Mouse (Mus musculus) MEL (cell line): ENCODE data around the gene Cdh4. TPM values are rescaled to one million over a fixed set of nuclear protein-coding genes. Genes with fewer than 3 reads are reported as not detected.

Source experiments
- DNase-seq: peaks from one replicate; pipeline ENCODE4 v3.0.0; 2011; ENCODE audit warnings: low read depth, low spot score
- H3K27ac ChIP-seq: 2 replicates; pipeline ENCODE4 v1.5.1; 2012; ENCODE audit warnings: low read depth, mild to moderate bottlenecking, control low read depth, low read length, moderate library complexity; ENCODE audit not compliant: control insufficient read depth
- H3K27me3 ChIP-seq, 2 experiments: fragments of 150-350 bp in 1 of 2; sonication (generic) in 1 of 2; 2 replicates each; pipeline ENCODE4 v1.6.1; 2012; ENCODE audit warnings: low read length in 2 of 2, mild to moderate bottlenecking in 2 of 2, improper control_type of control experiment in 1 of 2, moderate library complexity in 1 of 2; ENCODE audit not compliant: insufficient read depth in 2 of 2, control insufficient read depth in 1 of 2
- H3K36me3 ChIP-seq, 2 experiments: 2 replicates each; pipeline ENCODE4 v1.6.1; 2012 to 2014; ENCODE audit warnings: low read length in 2 of 2, improper control_type of control experiment in 1 of 2, inconsistent platforms in 1 of 2, mild to moderate bottlenecking in 1 of 2; ENCODE audit not compliant: insufficient read depth in 2 of 2, control insufficient read depth in 1 of 2
- H3K4me1 ChIP-seq, 2 experiments: fragments of 150-350 bp in 1 of 2; sonication (generic) in 1 of 2; 2 replicates each; pipeline ENCODE4 v1.6.1; 2012; ENCODE audit warnings: low read length in 2 of 2, improper control_type of control experiment in 1 of 2, mild to moderate bottlenecking in 1 of 2; ENCODE audit not compliant: insufficient read depth in 2 of 2, control insufficient read depth in 1 of 2
- H3K4me3 ChIP-seq, 2 experiments: fragments of 150-350 bp in 1 of 2; sonication (generic) in 1 of 2; 2 replicates each; pipeline ENCODE4 v1.5.1; 2012; ENCODE audit warnings: low read depth in 2 of 2, low read length in 2 of 2, mild to moderate bottlenecking in 2 of 2, moderate library complexity in 2 of 2, control low read depth in 1 of 2, improper control_type of control experiment in 1 of 2; ENCODE audit not compliant: control insufficient read depth in 1 of 2, insufficient read depth in 1 of 2
- H3K79me2 ChIP-seq: 2 replicates; pipeline ENCODE4 v1.6.1; 2012; ENCODE audit warnings: mild to moderate bottlenecking, low read length, moderate library complexity; ENCODE audit not compliant: control insufficient read depth, poor library complexity, insufficient read depth
- H3K9ac ChIP-seq: 2 replicates; pipeline ENCODE4 v1.6.1; 2012; ENCODE audit warnings: low read depth, mild to moderate bottlenecking, control low read depth, low read length, moderate library complexity; ENCODE audit not compliant: control insufficient read depth, poor library complexity, severe bottlenecking
- H3K9me3 ChIP-seq: fragments of 150-350 bp; sonication (generic); replicated peaks from 2 replicates; pipeline ENCODE4 v1.6.1; 2012; ENCODE audit warnings: mild to moderate bottlenecking, low read length, improper control_type of control experiment, moderate library complexity; ENCODE audit not compliant: insufficient read depth
- BHLHE40 ChIP-seq: IDR thresholded peaks from 2 replicates; pipeline ENCODE4 v1.6.1; 2012; ENCODE audit warnings: low read depth, mild to moderate bottlenecking, inconsistent platforms, low read length, improper control_type of control experiment, borderline replicate concordance
- CHD2 ChIP-seq: IDR thresholded peaks from 2 replicates; pipeline ENCODE4 v1.6.1; 2011; ENCODE audit warnings: low read length, improper control_type of control experiment
- ETS1 ChIP-seq: IDR thresholded peaks from 2 replicates; pipeline ENCODE4 v1.6.1; 2012; ENCODE audit warnings: low read depth, mild to moderate bottlenecking, inconsistent platforms, low read length, improper control_type of control experiment, moderate library complexity
- GATA1 ChIP-seq: IDR thresholded peaks from 2 replicates; pipeline ENCODE4 v1.6.1; 2011; ENCODE audit warnings: low read depth, low read length, improper control_type of control experiment
- HCFC1 ChIP-seq: IDR thresholded peaks from 2 replicates; pipeline ENCODE4 v1.6.1; 2012; ENCODE audit warnings: low read depth, mild to moderate bottlenecking, inconsistent platforms, low read length, improper control_type of control experiment, moderate library complexity
- MAFK ChIP-seq: IDR thresholded peaks from 2 replicates; pipeline ENCODE4 v1.6.1; 2011; ENCODE audit warnings: low read depth, mild to moderate bottlenecking, low read length, improper control_type of control experiment, borderline replicate concordance
- MEF2A ChIP-seq: IDR thresholded peaks from 2 replicates; pipeline ENCODE4 v1.6.1; 2014; ENCODE audit warnings: low read depth, mild to moderate bottlenecking, inconsistent platforms, low read length, improper control_type of control experiment; ENCODE audit not compliant: poor library complexity, insufficient replicate concordance, severe bottlenecking; ENCODE audit errors: extremely low read depth
- MXI1 ChIP-seq: IDR thresholded peaks from 2 replicates; pipeline ENCODE4 v1.6.1; 2011; ENCODE audit warnings: mild to moderate bottlenecking, low read depth, low read length, improper control_type of control experiment
- MYC ChIP-seq: IDR thresholded peaks from 2 replicates; pipeline ENCODE4 v1.6.1; 2011; ENCODE audit warnings: low read depth, mild to moderate bottlenecking, low read length, improper control_type of control experiment, moderate library complexity
- NRF1 ChIP-seq: IDR thresholded peaks from 2 replicates; pipeline ENCODE4 v1.6.1; 2014; ENCODE audit warnings: low read depth, mild to moderate bottlenecking, inconsistent platforms, low read length, improper control_type of control experiment, moderate library complexity; ENCODE audit not compliant: poor library complexity, insufficient read depth, severe bottlenecking
- POLR2A ChIP-seq, 2 experiments: IDR thresholded peaks; 2 replicates each; pipeline ENCODE4 v1.6.1; 2011 to 2012; ENCODE audit warnings: low read length in 2 of 2, mild to moderate bottlenecking in 2 of 2, control low read depth in 1 of 2, improper control_type of control experiment in 1 of 2, low read depth in 1 of 2, moderate library complexity in 1 of 2; ENCODE audit not compliant: control insufficient read depth in 1 of 2, insufficient read depth in 1 of 2, poor library complexity in 1 of 2
- RAD21 ChIP-seq: IDR thresholded peaks from 2 replicates; pipeline ENCODE4 v1.6.1; 2011; ENCODE audit warnings: mild to moderate bottlenecking, low read depth, low read length, improper control_type of control experiment
- RCOR1 ChIP-seq: IDR thresholded peaks from 2 replicates; pipeline ENCODE4 v1.6.1; 2012; ENCODE audit warnings: low read depth, mild to moderate bottlenecking, inconsistent platforms, low read length, improper control_type of control experiment
- UBTF ChIP-seq: IDR thresholded peaks from 2 replicates; pipeline ENCODE4 v1.6.1; 2012; ENCODE audit warnings: low read depth, mild to moderate bottlenecking, inconsistent platforms, low read length, improper control_type of control experiment, moderate library complexity, borderline replicate concordance; ENCODE audit not compliant: insufficient read depth
- USF2 ChIP-seq, 2 experiments: IDR thresholded peaks; 2 replicates each; pipeline ENCODE4 v1.6.1; 2011 to 2012; ENCODE audit warnings: improper control_type of control experiment in 2 of 2, low read length in 2 of 2, borderline replicate concordance in 1 of 2, inconsistent platforms in 1 of 2, low read depth in 1 of 2, mild to moderate bottlenecking in 1 of 2; ENCODE audit not compliant: insufficient read depth in 1 of 2
- ZC3H11A ChIP-seq: IDR thresholded peaks from 2 replicates; pipeline ENCODE4 v1.6.1; 2012; ENCODE audit warnings: low read depth, mild to moderate bottlenecking, inconsistent platforms, low read length, improper control_type of control experiment
- ZKSCAN1 ChIP-seq: IDR thresholded peaks from 2 replicates; pipeline ENCODE4 v1.6.1; 2012; ENCODE audit warnings: low read depth, mild to moderate bottlenecking, inconsistent platforms, low read length, improper control_type of control experiment, moderate library complexity
- ZMIZ1 ChIP-seq: IDR thresholded peaks from 2 replicates; pipeline ENCODE4 v1.6.1; 2012; ENCODE audit warnings: low read depth, mild to moderate bottlenecking, inconsistent platforms, low read length, improper control_type of control experiment, moderate library complexity
- ZNF384 ChIP-seq: IDR thresholded peaks from 2 replicates; pipeline ENCODE4 v1.6.1; 2012; ENCODE audit warnings: low read depth, mild to moderate bottlenecking, inconsistent platforms, low read length, improper control_type of control experiment
- polyA plus RNA-seq, 2 experiments: library from polyadenylated mRNA; stranded (reverse) in 1 of 2; unstranded in 1 of 2; fragments of >175 nt in 1 of 2; fragments of >200 nt in 1 of 2; gene quantifications; 2 replicates each; pipeline versions ENCODE4 v1.2.1 to v1.2.4; 2012; ENCODE audit warnings: low replicate concordance in 2 of 2, low read depth in 1 of 2; ENCODE audit not compliant: insufficient read length in 2 of 2, insufficient read depth in 1 of 2, missing spikeins in 1 of 2
- total RNA-seq: library from RNA; depleted of rRNA; stranded (reverse); fragments of 300-350 nt; gene quantifications from 2 replicates; pipeline ENCODE4 v1.2.3, GENCODE M21; 2012

Gene Cdh4
- total and polyA plus RNA-seq, 3 experiments: not detected

- no peaks in the 10 kb centered on the region for H3K4me1 ChIP-seq
- no peak overlapping the region for H3K4me3 ChIP-seq
- DNase-seq: no peak
- H3K9me3 ChIP-seq: no peaks in the 10 kb centered on the region
- H3K27me3 ChIP-seq: no peaks in the 10 kb centered on the region
- H3K79me2 ChIP-seq: no peaks in the 10 kb centered on the region
- no peak overlapping the region for H3K27ac ChIP-seq
- H3K9ac ChIP-seq: no peak overlapping the region
- no peak for TF ChIP-seq ZNF384
- no peak for TF ChIP-seq NRF1
- TF ChIP-seq CHD2: no peak
- TF ChIP-seq ZKSCAN1: no peak
- no peak for TF ChIP-seq HCFC1
- no peak for TF ChIP-seq BHLHE40
- no peak for TF ChIP-seq ZMIZ1
- no peak for TF ChIP-seq POLR2A (IDR thresholded peaks at IDR 0.05; ENCODE audit: control insufficient read depth in 1 of 2, insufficient read depth in 1 of 2, low read depth in 1 of 2, low read length in 2 of 2, poor library complexity in 1 of 2)
- H3K36me3 ChIP-seq: no peaks in the 10 kb centered on the region
Measured at GRCm38 (mm10) chr2:179573786-179574185, 131.6 kb downstream of the Cdh4 start.

GRCm38 (mm10) chr2:179575585-179575984, 133.4 kb downstream of the Cdh4 start:
- Histone ChIP-seq H3K4me1 (no peaks in the 10 kb centered on the region), H3K36me3 (no peaks in the 10 kb centered on the region), H3K79me2 (no peaks in the 10 kb centered on the region), H3K9ac (no peak overlapping the region), H3K9me3 (no peaks in the 10 kb centered on the region), H3K27me3 (no peaks in the 10 kb centered on the region), H3K4me3 (no peak overlapping the region)
- DNase-seq: no peak
- TF ChIP-seq RCOR1 (no peak), MAFK (no peak), MXI1 (no peak), ZNF384 (no peak), GATA1 (no peak), ZC3H11A (no peak), RAD21 (no peak), USF2 (IDR thresholded peaks at IDR 0.05; ENCODE audit: borderline replicate concordance in 1 of 2, insufficient read depth in 1 of 2, low read depth in 1 of 2, low read length in 2 of 2) (no peak), UBTF (no peak), ETS1 (no peak), MYC (no peak), MEF2A (no peak)
- TF ChIP-seq, all 39 proteins: peak for 0
- H3K27ac ChIP-seq: no peak overlapping the region
